Mouse (Mus musculus) lung, embryonic 14.5 days (tissue): Measurements from ENCODE around the gene Gtpbp3. TPM values are rescaled to one million over a fixed set of nuclear protein-coding genes. Genes with fewer than 3 reads are reported as not detected.
"Not testable (repeated sequence)": the region's sequence is repeated elsewhere in the genome, so short reads cannot be mapped to it uniquely, and the experiment has no call there.

ENCODE experiments used
- ATAC-seq: fragments of 200-750 bp; cut with Nextera tagmentation; 2 replicates; pipeline ENCODE4 v1.8.0; 2017; ENCODE audit warnings: mild to moderate bottlenecking, moderate TSS enrichment, moderate library complexity; ENCODE audit not compliant: insufficient read depth
- DNase-seq: peaks from one replicate; pipeline ENCODE4 v3.0.0-alpha.2; 2015
- H3K27ac ChIP-seq: fragments of 300-500 bp; sonication (generic); 2 replicates; pipeline ENCODE4 v1.5.1; 2014; ENCODE audit warnings: low read depth, mild to moderate bottlenecking, moderate library complexity
- H3K27me3 ChIP-seq: fragments of 300-500 bp; sonication (generic); 2 replicates; pipeline ENCODE4 v1.6.1; 2014; ENCODE audit warnings: low read length, control low read depth; ENCODE audit not compliant: insufficient read depth
- H3K36me3 ChIP-seq: fragments of 300-500 bp; sonication (generic); 2 replicates; pipeline ENCODE4 v1.6.1; 2014; ENCODE audit warnings: control low read depth; ENCODE audit not compliant: insufficient read depth
- H3K4me1 ChIP-seq: fragments of 300-500 bp; sonication (generic); 2 replicates; pipeline ENCODE4 v1.6.1; 2014; ENCODE audit warnings: antibody characterized with exemption, control low read depth; ENCODE audit not compliant: insufficient read depth
- H3K4me2 ChIP-seq: fragments of 300-500 bp; sonication (generic); 2 replicates; pipeline ENCODE4 v1.6.1; 2014; ENCODE audit warnings: mild to moderate bottlenecking
- H3K4me3 ChIP-seq: fragments of 300-500 bp; sonication (generic); 2 replicates; pipeline ENCODE4 v1.5.1; 2014; ENCODE audit warnings: low read depth, low read length
- H3K9ac ChIP-seq: fragments of 300-500 bp; sonication (generic); 2 replicates; pipeline ENCODE4 v1.6.1; 2014
- H3K9me3 ChIP-seq: fragments of 300-500 bp; sonication (generic); 2 replicates; pipeline ENCODE4 v1.6.1; 2016; ENCODE audit warnings: low read depth, low read length, control low read depth
- CTCF ChIP-seq: IDR thresholded peaks from 2 replicates; pipeline ENCODE4 v1.5.1; 2016; ENCODE audit warnings: antibody characterized with exemption, low read depth
- WGBS: fragments of 180-500 bp; shearing (Covaris S2); extraction: QIAGEN DNeasy Blood & Tissue Kit; methylation state at CpG from one replicate; pipeline ENCODE4 v1.1.7; 2014; 5-methylcytosine and 5-hydroxymethylcytosine counted together
- polyA plus RNA-seq: library from polyadenylated mRNA; unstranded; fragments of >200 nt; fragmentation: Nextera tagmentation; extraction: Ambion mirVana; gene quantifications from 2 replicates; pipeline ENCODE4 v1.2.1, GENCODE M21; 2014

The Gtpbp3 gene
- polyA plus RNA-seq, 1 experiment from 2014 or later, result 9.6 TPM

- DNase-seq (peak; percentile 94), ATAC-seq (peak; percentile 62)
- no peak overlapping the region for H3K27ac ChIP-seq
- WGBS, result under 1% methylated on average over 61 of the region's 61 CpGs
- H3K4me2 ChIP-seq, result peak overlapping the region; percentile 75
- peaks cover 33% of the 10 kb centered on the region for H3K27me3 ChIP-seq
- no peaks in the 10 kb centered on the region for H3K9me3 ChIP-seq
- no peak for TF ChIP-seq CTCF
- H3K9ac ChIP-seq, result peak overlapping the region; percentile 29
- H3K36me3 ChIP-seq, result 0 out of 2 replicates have a peak, but pooled peaks cover 4% of the 10 kb centered on the region
- peak overlapping the region; percentile 41 for H3K4me3 ChIP-seq
- H3K4me1 ChIP-seq, result no peaks in the 10 kb centered on the region
These were observed 19.7 kb downstream of the Gtpbp3 start for GRCm38 (mm10) chr8:71507589-71508104.

- Histone ChIP-seq H3K4me2 (peak overlapping the region; percentile 51), H3K4me1 (no peaks in the 10 kb centered on the region), H3K27me3 (peaks cover 33% of the 10 kb centered on the region), H3K36me3 (0 out of 2 replicates have a peak, but pooled peaks cover 4% of the 10 kb centered on the region), H3K4me3 (peak overlapping the region; percentile 22), H3K27ac (no peak overlapping the region), H3K9ac (no peak overlapping the region), H3K9me3 (no peaks in the 10 kb centered on the region)
- no peak for TF ChIP-seq CTCF
- DNase-seq, result no peak
- 65% methylated on average over 2 of the region's 2 CpGs for WGBS
- ATAC-seq, result no peak
These were observed 21.4 kb downstream of the Gtpbp3 start for GRCm38 (mm10) chr8:71509316-71509715.

- no peaks in the 10 kb centered on the region for H3K4me1 ChIP-seq
- H3K4me2 ChIP-seq, result peak within 1 kb of the TSS; percentile 51
- peak within 1 kb of the TSS; percentile 3; the same call in 1 of the 2 replicates for H3K27ac ChIP-seq
- peak within 1 kb of the TSS; percentile 9; the same call in 1 of the 2 replicates for H3K9ac ChIP-seq
- 26% methylated on average over 13 of the region's 14 CpGs for WGBS
- peaks cover 25% of the 10 kb centered on the region for H3K27me3 ChIP-seq
- DNase-seq, result peak; percentile 65
- no peak for TF ChIP-seq CTCF
- ATAC-seq, result peak; percentile 69
- no peaks in the 10 kb centered on the region for H3K36me3 ChIP-seq
- peak within 1 kb of the TSS; percentile 33 for H3K4me3 ChIP-seq
- H3K9me3 ChIP-seq, result no peaks in the 10 kb centered on the region
These were observed 23.7 kb downstream of the Gtpbp3 start, which contains the start of gene Plvap for GRCm38 (mm10) chr8:71511644-71512043. TSS of gene Plvap (minus strand) at chr8:71511752.

GRCm38 (mm10) chr8:71513018-71513754 lies 25.3 kb downstream of the Gtpbp3 start:
- no peak overlapping the region for H3K4me2 ChIP-seq
- no peaks in the 10 kb centered on the region for H3K4me1 ChIP-seq
- 61% methylated on average over 15 of the region's 15 CpGs for WGBS
- no peak for ATAC-seq
- H3K36me3 ChIP-seq, result no peaks in the 10 kb centered on the region
- no peak overlapping the region for H3K9ac ChIP-seq
- DNase-seq, result no peak
- TF ChIP-seq CTCF, result no peak
- peaks cover 9% of the 10 kb centered on the region for H3K27me3 ChIP-seq
- no peaks in the 10 kb centered on the region for H3K9me3 ChIP-seq
- H3K27ac ChIP-seq, result no peak overlapping the region
- H3K4me3 ChIP-seq, result no peak overlapping the region

GRCm38 (mm10) chr8:71515043-71515442 lies 27.1 kb downstream of the Gtpbp3 start:
- Histone ChIP-seq H3K9ac (no peak overlapping the region), H3K4me3 (no peak overlapping the region), H3K27me3 (no peaks in the 10 kb centered on the region), H3K4me1 (no peaks in the 10 kb centered on the region), H3K36me3 (no peaks in the 10 kb centered on the region), H3K27ac (no peak overlapping the region), H3K9me3 (no peaks in the 10 kb centered on the region), H3K4me2 (no peak overlapping the region)
- TF ChIP-seq CTCF, result no peak; the same call in 1 of the 2 replicates
- ATAC-seq (no peak), DNase-seq (no peak)
- 56% methylated on average over 5 of the region's 5 CpGs for WGBS

- H3K27me3 ChIP-seq, result no peaks in the 10 kb centered on the region
- H3K4me1 ChIP-seq, result no peaks in the 10 kb centered on the region
- no peak overlapping the region for H3K4me2 ChIP-seq
- H3K9me3 ChIP-seq, result no peaks in the 10 kb centered on the region
- no peak for TF ChIP-seq CTCF
- H3K4me3 ChIP-seq, result no peak overlapping the region
- 1% methylated on average over 6 of the region's 6 CpGs for WGBS
- no peak overlapping the region for H3K9ac ChIP-seq
- H3K27ac ChIP-seq, result no peak overlapping the region
- no peak for ATAC-seq
- H3K36me3 ChIP-seq, result no peaks in the 10 kb centered on the region
- DNase-seq, result peak; percentile 61
These were observed 28.9 kb downstream of the Gtpbp3 start for GRCm38 (mm10) chr8:71516786-71517185.

- H3K27ac ChIP-seq, ATAC-seq, H3K27me3 ChIP-seq, H3K4me3 ChIP-seq, H3K9ac ChIP-seq, H3K4me1 ChIP-seq, H3K4me2 ChIP-seq, H3K9me3 ChIP-seq, H3K36me3 ChIP-seq: not testable (repeated sequence)
- DNase-seq, result peak; percentile 94
- peak; percentile 72 for TF ChIP-seq CTCF
- WGBS, result 40% methylated on average over 9 of the region's 10 CpGs
These were observed 31.3 kb downstream of the Gtpbp3 start for GRCm38 (mm10) chr8:71519037-71519825.
